Mouse (Mus musculus) neural tube, embryonic 14.5 days (tissue): ENCODE results near the gene Wasf1. TPM values are rescaled to one million over a fixed set of nuclear protein-coding genes. Genes with fewer than 3 reads are reported as not detected.

Source experiments
- ATAC-seq: fragments of 200-750 bp; cut with Nextera tagmentation; 2 replicates; pipeline ENCODE4 v1.8.0; 2017; ENCODE audit warnings: low read depth, mild to moderate bottlenecking, moderate TSS enrichment, moderate library complexity
- H3K27ac ChIP-seq: fragments of 300-500 bp; sonication (generic); 2 replicates; pipeline ENCODE4 v1.5.1; 2014; ENCODE audit warnings: low read depth, mild to moderate bottlenecking, control low read depth, low read length, moderate library complexity, mixed read lengths
- H3K27me3 ChIP-seq: fragments of 300-500 bp; sonication (generic); 2 replicates; pipeline ENCODE4 v1.6.1; 2014; ENCODE audit warnings: low read length; ENCODE audit not compliant: control insufficient read depth, insufficient read depth
- H3K36me3 ChIP-seq: fragments of 300-500 bp; sonication (generic); 2 replicates; pipeline ENCODE4 v1.6.1; 2014; ENCODE audit warnings: low read length, mixed read lengths; ENCODE audit not compliant: control insufficient read depth, insufficient read depth
- H3K4me1 ChIP-seq: fragments of 300-500 bp; sonication (generic); 2 replicates; pipeline ENCODE4 v1.6.1; 2014; ENCODE audit warnings: low read length; ENCODE audit not compliant: control insufficient read depth, insufficient read depth
- H3K4me2 ChIP-seq: fragments of 300-500 bp; sonication (generic); 2 replicates; pipeline ENCODE4 v1.6.1; 2014; ENCODE audit warnings: mild to moderate bottlenecking, low read depth, low read length, control low read depth
- H3K4me3 ChIP-seq: fragments of 300-500 bp; sonication (generic); 2 replicates; pipeline ENCODE4 v1.5.1; 2014; ENCODE audit warnings: low read depth, low read length, control low read depth, mixed read lengths
- H3K9ac ChIP-seq: fragments of 300-500 bp; sonication (generic); replicated peaks from 2 replicates; pipeline ENCODE4 v1.6.1; 2014; ENCODE audit warnings: low read depth, mild to moderate bottlenecking, control low read depth, low read length, mixed read lengths
- H3K9me3 ChIP-seq: fragments of 300-500 bp; sonication (generic); 2 replicates; pipeline ENCODE4 v1.6.1; 2016; ENCODE audit warnings: low read length; ENCODE audit not compliant: control insufficient read depth
- WGBS: fragments of 180-500 bp; shearing (Covaris S2); extraction: QIAGEN DNeasy Blood & Tissue Kit; methylation state at CpG from one replicate; pipeline ENCODE4 v1.1.7; 2014; 5-methylcytosine and 5-hydroxymethylcytosine counted together
- polyA plus RNA-seq: library from polyadenylated mRNA; unstranded; fragments of >200 nt; fragmentation: Nextera tagmentation; extraction: Ambion mirVana; gene quantifications from 2 replicates; pipeline ENCODE4 v1.2.1, GENCODE M21; 2014

The Wasf1 gene
- polyA plus RNA-seq: 112 and 122 TPM in 2 replicates

- H3K4me2 ChIP-seq: peak within 1 kb of the TSS; percentile 54
- H3K4me1 ChIP-seq: peaks cover 20% of the 10 kb centered on the region; the same call in 1 of the 2 replicates
- no peaks in the 10 kb centered on the region for H3K27me3 ChIP-seq
- under 1% methylated on average over 44 of the region's 44 CpGs for WGBS
- peak within 1 kb of the TSS; percentile 93 for H3K4me3 ChIP-seq
- H3K36me3 ChIP-seq: no peaks in the 10 kb centered on the region
- no peaks in the 10 kb centered on the region for H3K9me3 ChIP-seq
- H3K27ac ChIP-seq: peak within 1 kb of the TSS; percentile 98
- peak within 1 kb of the TSS; percentile 93 for H3K9ac ChIP-seq
- peak; percentile 97 for ATAC-seq
Measured at GRCm38 (mm10) chr10:40882831-40883643, at the start of gene Wasf1, which contains the start of gene Cdc40. Gene Wasf1, plus strand, starts transcription at chr10:40883475. Gene Cdc40, minus strand, starts transcription at chr10:40883311.

DNA sequence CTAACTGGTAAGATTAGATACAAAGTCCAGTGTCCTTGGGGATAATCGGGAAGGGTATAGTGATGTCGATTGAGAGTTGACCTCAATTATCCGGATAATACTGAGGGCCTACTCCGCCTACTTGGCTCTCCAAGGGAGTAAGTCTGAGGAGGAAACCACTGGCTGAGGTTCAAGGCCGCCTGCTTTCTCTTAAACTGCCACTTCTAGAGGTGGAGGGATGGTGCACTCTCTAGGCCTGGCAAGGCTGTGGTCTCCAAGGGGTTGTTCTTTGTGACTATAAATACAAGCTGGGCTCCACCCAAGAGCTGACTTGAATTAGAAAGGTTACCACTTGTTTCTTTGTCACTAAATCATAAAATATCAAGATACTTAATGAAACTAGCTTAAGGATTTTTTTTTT, 43.2 kb upstream of the Wasf1 start:
- Histone ChIP-seq H3K27me3 (no peaks in the 10 kb centered on the region), H3K9me3 (no peaks in the 10 kb centered on the region), H3K9ac (no peak overlapping the region), H3K4me1 (peaks cover 9% of the 10 kb centered on the region; the same call in 1 of the 2 replicates), H3K4me2 (no peak overlapping the region), H3K4me3 (no peak overlapping the region), H3K27ac (no peak overlapping the region), H3K36me3 (peaks cover 19% of the 10 kb centered on the region)
- no peak for ATAC-seq
- 92% methylated on average over 5 of the region's 5 CpGs for WGBS

DNA sequence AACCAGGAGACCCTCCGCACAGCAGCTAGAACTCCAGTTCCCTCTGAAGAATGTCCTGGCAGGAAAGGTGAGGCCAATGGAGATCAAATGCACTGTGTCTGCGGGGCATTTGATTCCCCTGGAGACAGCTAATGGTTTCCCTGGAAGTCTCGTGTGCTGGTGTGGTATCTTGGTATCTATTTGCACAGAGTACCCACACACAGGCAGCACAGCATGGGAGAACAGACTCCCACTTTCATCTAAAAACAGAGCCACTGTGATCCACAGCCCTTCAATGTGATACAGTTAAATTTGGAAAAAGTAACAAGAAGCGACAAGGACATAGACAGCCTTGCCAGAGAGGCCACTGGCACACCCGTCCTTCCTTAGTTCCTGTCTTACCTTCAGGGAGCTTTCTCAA, 39.4 kb upstream of the Wasf1 start:
- WGBS: 73% methylated on average over 5 of the region's 5 CpGs
- Histone ChIP-seq H3K4me1 (peaks cover 9% of the 10 kb centered on the region; the same call in 1 of the 2 replicates), H3K4me2 (peak overlapping the region; percentile 16; the same call in 1 of the 2 replicates), H3K9me3 (no peaks in the 10 kb centered on the region), H3K9ac (no peak overlapping the region), H3K27me3 (no peaks in the 10 kb centered on the region), H3K27ac (peak overlapping the region; percentile 75), H3K36me3 (peaks cover 16% of the 10 kb centered on the region), H3K4me3 (no peak overlapping the region)
- ATAC-seq: 0 out of 2 replicates have a peak, but pooled peaks have one; percentile 9

GRCm38 (mm10) chr10:40844546-40844945, 38.7 kb upstream of the Wasf1 start:
- Histone ChIP-seq H3K27me3 (no peaks in the 10 kb centered on the region), H3K9me3 (no peaks in the 10 kb centered on the region), H3K9ac (no peak overlapping the region), H3K27ac (peak overlapping the region; percentile 75), H3K4me1 (peaks cover 9% of the 10 kb centered on the region; the same call in 1 of the 2 replicates), H3K4me3 (no peak overlapping the region), H3K36me3 (peaks cover 18% of the 10 kb centered on the region), H3K4me2 (peak overlapping the region; percentile 16; the same call in 1 of the 2 replicates)
- peak; percentile 85; the same call in 1 of the 2 replicates for ATAC-seq
- WGBS: 65% methylated on average over 10 of the region's 10 CpGs

GRCm38 (mm10) chr10:40845626-40846025, 37.6 kb upstream of the Wasf1 start:
- no peak for ATAC-seq
- no peak overlapping the region for H3K4me3 ChIP-seq
- H3K27me3 ChIP-seq: no peaks in the 10 kb centered on the region
- no peak overlapping the region for H3K4me2 ChIP-seq
- peaks cover 9% of the 10 kb centered on the region; the same call in 1 of the 2 replicates for H3K4me1 ChIP-seq
- H3K36me3 ChIP-seq: peaks cover 18% of the 10 kb centered on the region
- no peak overlapping the region for H3K9ac ChIP-seq
- H3K9me3 ChIP-seq: no peaks in the 10 kb centered on the region
- 82% methylated on average over 6 of the region's 6 CpGs for WGBS
- H3K27ac ChIP-seq: no peak overlapping the region

DNA sequence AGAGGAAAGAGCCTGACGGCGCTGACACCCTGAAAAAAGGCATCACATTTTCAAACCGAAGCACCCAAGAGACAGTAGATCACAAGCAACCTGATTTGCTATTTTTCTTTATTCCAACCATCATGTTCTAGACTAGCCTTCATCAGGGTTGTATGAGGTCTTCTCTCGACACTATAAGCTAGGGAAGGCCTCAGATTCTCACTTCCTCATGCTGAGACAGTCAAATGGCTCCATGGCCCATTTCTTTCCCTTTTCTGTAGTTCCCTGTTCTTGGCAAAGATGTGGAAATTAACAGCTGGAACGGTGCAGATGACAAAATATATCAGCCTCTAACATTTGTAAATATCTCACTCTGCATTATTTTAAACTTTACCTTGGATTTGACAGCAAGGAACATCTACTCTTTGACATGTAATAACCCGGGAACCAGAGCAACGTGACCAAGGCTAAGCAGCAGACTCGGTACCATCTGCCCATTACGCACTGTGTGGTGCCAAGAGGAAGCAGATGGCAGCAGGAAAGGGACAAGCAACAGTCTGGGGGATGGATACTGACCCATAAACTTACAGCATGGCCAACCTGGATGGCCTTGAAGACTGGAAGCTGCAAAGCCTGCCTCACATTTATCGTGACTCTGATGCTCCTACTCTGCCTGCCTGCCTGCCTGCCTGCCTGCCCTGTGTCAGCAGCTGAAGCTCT, 36.0 kb upstream of the Wasf1 start:
- H3K9ac ChIP-seq: no peak overlapping the region
- no peaks in the 10 kb centered on the region for H3K9me3 ChIP-seq
- H3K27me3 ChIP-seq: no peaks in the 10 kb centered on the region
- H3K4me1 ChIP-seq: peaks cover 9% of the 10 kb centered on the region; the same call in 1 of the 2 replicates
- H3K36me3 ChIP-seq: peaks cover 9% of the 10 kb centered on the region
- H3K4me2 ChIP-seq: no peak overlapping the region
- H3K4me3 ChIP-seq: no peak overlapping the region
- no peak overlapping the region for H3K27ac ChIP-seq
- no peak for ATAC-seq
- WGBS: 92% methylated on average over 10 of the region's 10 CpGs

- no peaks in the 10 kb centered on the region for H3K9me3 ChIP-seq
Measured at GRCm38 (mm10) chr10:40850644-40851043, 32.6 kb upstream of the Wasf1 start.

GRCm38 (mm10) chr10:40851138-40851537, 32.1 kb upstream of the Wasf1 start:
- Histone ChIP-seq H3K27me3 (no peaks in the 10 kb centered on the region), H3K36me3 (peaks cover 3% of the 10 kb centered on the region; the same call in 1 of the 2 replicates)
- no peak for ATAC-seq

More at GRCm38 (mm10) chr10:40850644-40851043, 32.6 kb upstream of the Wasf1 start:
- H3K9ac ChIP-seq: no peak overlapping the region
- no peaks in the 10 kb centered on the region for H3K4me1 ChIP-seq
- ATAC-seq: no peak
- no peak overlapping the region for H3K4me2 ChIP-seq
- no peak overlapping the region for H3K4me3 ChIP-seq
- H3K36me3 ChIP-seq: peaks cover 3% of the 10 kb centered on the region; the same call in 1 of the 2 replicates
- 92% methylated on average over 2 of the region's 2 CpGs for WGBS
- H3K27me3 ChIP-seq: no peaks in the 10 kb centered on the region
- no peak overlapping the region for H3K27ac ChIP-seq

More at GRCm38 (mm10) chr10:40851138-40851537, 32.1 kb upstream of the Wasf1 start:
- no peak overlapping the region for H3K4me2 ChIP-seq
- no peaks in the 10 kb centered on the region for H3K9me3 ChIP-seq
- no peak overlapping the region for H3K4me3 ChIP-seq
- no peak overlapping the region for H3K9ac ChIP-seq
- no peak overlapping the region for H3K27ac ChIP-seq
- H3K4me1 ChIP-seq: no peaks in the 10 kb centered on the region
